Mouse (Mus musculus): ENCODE results near the gene Pitx3. TPM values are rescaled to one million over a fixed set of nuclear protein-coding genes. Genes with fewer than 3 reads are reported as not detected.

Gene Pitx3
- polyA plus RNA-seq (2014; fragmentation: Nextera tagmentation; extraction: Ambion mirVana): 3.6 and 3.9 TPM in 2 replicates

- Histone ChIP-seq H3K4me1 (ENCODE audit: control insufficient read depth, insufficient read depth, low read length) (peaks cover 14% of the 10 kb centered on the region), H3K36me3 (ENCODE audit: control insufficient read depth, insufficient read depth, low read length) (no peaks in the 10 kb centered on the region), H3K27ac (replicated peaks; ENCODE audit: low read depth, low read length) (no peak within 1 kb of the TSS), H3K9me3 (ENCODE audit: control insufficient read depth, low read length) (no peaks in the 10 kb centered on the region), H3K4me2 (ENCODE audit: low read length) (peak within 1 kb of the TSS; percentile 89), H3K9ac (replicated peaks; ENCODE audit: low read length) (peak within 1 kb of the TSS; percentile 23; the same call in 1 of the 2 replicates), H3K4me3 (replicated peaks; ENCODE audit: low read depth, low read length) (peak within 1 kb of the TSS; percentile 44), H3K27me3 (ENCODE audit: control insufficient read depth, insufficient read depth, low read length) (peaks cover 61% of the 10 kb centered on the region)
- no peak for ATAC-seq (ENCODE audit: low FRiP score, low TSS enrichment)
- DNase-seq: peak; percentile 36
- under 1% methylated on average over 47 of the region's 47 CpGs for WGBS
These were observed at the start of gene Pitx3 for GRCm38 (mm10) chr19:46147511-46148371. Pitx3 (minus strand) TSS chr19:46148326.

GRCm38 (mm10) chr19:46187203-46187602 is 39.1 kb upstream of the Pitx3 start:
- no peak overlapping the region for H3K4me2 ChIP-seq (ENCODE audit: low read length)
- no peak overlapping the region for H3K27ac ChIP-seq (replicated peaks; ENCODE audit: low read depth, low read length)
- H3K9ac ChIP-seq (replicated peaks; ENCODE audit: low read length): no peak overlapping the region
- no peaks in the 10 kb centered on the region for H3K9me3 ChIP-seq (ENCODE audit: control insufficient read depth, low read length)
- no peak overlapping the region for H3K4me3 ChIP-seq (replicated peaks; ENCODE audit: low read depth, low read length)
- 91% methylated on average over 2 of the region's 2 CpGs for WGBS
- H3K36me3 ChIP-seq (ENCODE audit: control insufficient read depth, insufficient read depth, low read length): peaks cover 3% of the 10 kb centered on the region
- no peaks in the 10 kb centered on the region for H3K4me1 ChIP-seq (ENCODE audit: control insufficient read depth, insufficient read depth, low read length)
- H3K27me3 ChIP-seq (ENCODE audit: control insufficient read depth, insufficient read depth, low read length): no peaks in the 10 kb centered on the region
- DNase-seq (no peak), ATAC-seq (ENCODE audit: low FRiP score, low TSS enrichment) (no peak)

- no peak overlapping the region for H3K27ac ChIP-seq (replicated peaks; ENCODE audit: low read depth, low read length)
- DNase-seq: no peak
- no peak overlapping the region for H3K4me2 ChIP-seq (ENCODE audit: low read length)
- no peak overlapping the region for H3K9ac ChIP-seq (replicated peaks; ENCODE audit: low read length)
- H3K4me3 ChIP-seq (replicated peaks; ENCODE audit: low read depth, low read length): no peak overlapping the region
- peaks cover 6% of the 10 kb centered on the region for H3K36me3 ChIP-seq (ENCODE audit: control insufficient read depth, insufficient read depth, low read length)
- H3K27me3 ChIP-seq (ENCODE audit: control insufficient read depth, insufficient read depth, low read length): no peaks in the 10 kb centered on the region
- 60% methylated on average over 3 of the region's 3 CpGs for WGBS
- ATAC-seq (ENCODE audit: low FRiP score, low TSS enrichment): no peak
- no peaks in the 10 kb centered on the region for H3K4me1 ChIP-seq (ENCODE audit: control insufficient read depth, insufficient read depth, low read length)
- no peaks in the 10 kb centered on the region for H3K9me3 ChIP-seq (ENCODE audit: control insufficient read depth, low read length)
These were observed 38.5 kb upstream of the Pitx3 start for GRCm38 (mm10) chr19:46186611-46187010.

- H3K4me3 ChIP-seq (replicated peaks; ENCODE audit: low read depth, low read length): no peak overlapping the region
- DNase-seq: no peak
- H3K9ac ChIP-seq (replicated peaks; ENCODE audit: low read length): no peak overlapping the region
- no peak overlapping the region for H3K4me2 ChIP-seq (ENCODE audit: low read length)
- H3K27ac ChIP-seq (replicated peaks; ENCODE audit: low read depth, low read length): no peak overlapping the region
- H3K27me3 ChIP-seq (ENCODE audit: control insufficient read depth, insufficient read depth, low read length): no peaks in the 10 kb centered on the region
- WGBS: 91% methylated on average over 3 of the region's 3 CpGs
- peaks cover 5% of the 10 kb centered on the region; the same call in 1 of the 2 replicates for H3K4me1 ChIP-seq (ENCODE audit: control insufficient read depth, insufficient read depth, low read length)
- peaks cover 6% of the 10 kb centered on the region for H3K36me3 ChIP-seq (ENCODE audit: control insufficient read depth, insufficient read depth, low read length)
- no peak for ATAC-seq (ENCODE audit: low FRiP score, low TSS enrichment)
- H3K9me3 ChIP-seq (ENCODE audit: control insufficient read depth, low read length): no peaks in the 10 kb centered on the region
These were observed 34.1 kb upstream of the Pitx3 start for GRCm38 (mm10) chr19:46182241-46182640.

- ATAC-seq (ENCODE audit: low FRiP score, low TSS enrichment) (no peak), DNase-seq (no peak)
- Histone ChIP-seq H3K36me3 (ENCODE audit: control insufficient read depth, insufficient read depth, low read length) (peaks cover 6% of the 10 kb centered on the region), H3K9me3 (ENCODE audit: control insufficient read depth, low read length) (no peaks in the 10 kb centered on the region), H3K27ac (replicated peaks; ENCODE audit: low read depth, low read length) (no peak overlapping the region), H3K9ac (replicated peaks; ENCODE audit: low read length) (no peak overlapping the region), H3K27me3 (ENCODE audit: control insufficient read depth, insufficient read depth, low read length) (no peaks in the 10 kb centered on the region), H3K4me2 (ENCODE audit: low read length) (no peak overlapping the region), H3K4me3 (replicated peaks; ENCODE audit: low read depth, low read length) (no peak overlapping the region), H3K4me1 (ENCODE audit: control insufficient read depth, insufficient read depth, low read length) (peaks cover 5% of the 10 kb centered on the region; the same call in 1 of the 2 replicates)
- 97% methylated on average over 2 of the region's 2 CpGs for WGBS
These were observed 32.1 kb upstream of the Pitx3 start for GRCm38 (mm10) chr19:46180274-46180673.

- no peak overlapping the region for H3K27ac ChIP-seq (replicated peaks; ENCODE audit: low read depth, low read length)
- no peak overlapping the region for H3K4me2 ChIP-seq (ENCODE audit: low read length)
- WGBS: 58% methylated on average over 5 of the region's 5 CpGs
- no peak for DNase-seq
- ATAC-seq (ENCODE audit: low FRiP score, low TSS enrichment): no peak
- H3K27me3 ChIP-seq (ENCODE audit: control insufficient read depth, insufficient read depth, low read length): no peaks in the 10 kb centered on the region
- no peak overlapping the region for H3K4me3 ChIP-seq (replicated peaks; ENCODE audit: low read depth, low read length)
- peaks cover 5% of the 10 kb centered on the region; the same call in 1 of the 2 replicates for H3K4me1 ChIP-seq (ENCODE audit: control insufficient read depth, insufficient read depth, low read length)
- H3K9ac ChIP-seq (replicated peaks; ENCODE audit: low read length): no peak overlapping the region
- peaks cover 12% of the 10 kb centered on the region for H3K36me3 ChIP-seq (ENCODE audit: control insufficient read depth, insufficient read depth, low read length)
- no peaks in the 10 kb centered on the region for H3K9me3 ChIP-seq (ENCODE audit: control insufficient read depth, low read length)
These were observed 28.9 kb upstream of the Pitx3 start for GRCm38 (mm10) chr19:46177046-46177445.

- no peak for ATAC-seq (ENCODE audit: low FRiP score, low TSS enrichment)
- no peak overlapping the region for H3K9ac ChIP-seq (replicated peaks; ENCODE audit: low read length)
- H3K4me2 ChIP-seq (ENCODE audit: low read length): no peak overlapping the region
- H3K4me3 ChIP-seq (replicated peaks; ENCODE audit: low read depth, low read length): no peak overlapping the region
- DNase-seq: no peak
- H3K4me1 ChIP-seq (ENCODE audit: control insufficient read depth, insufficient read depth, low read length): peaks cover 4% of the 10 kb centered on the region; the same call in 1 of the 2 replicates
- H3K9me3 ChIP-seq (ENCODE audit: control insufficient read depth, low read length): no peaks in the 10 kb centered on the region
- H3K27ac ChIP-seq (replicated peaks; ENCODE audit: low read depth, low read length): no peak overlapping the region
- H3K36me3 ChIP-seq (ENCODE audit: control insufficient read depth, insufficient read depth, low read length): peaks cover 22% of the 10 kb centered on the region
- H3K27me3 ChIP-seq (ENCODE audit: control insufficient read depth, insufficient read depth, low read length): no peaks in the 10 kb centered on the region
These were observed 27.0 kb upstream of the Pitx3 start for GRCm38 (mm10) chr19:46175173-46175572.

- H3K4me2 ChIP-seq (ENCODE audit: low read length): no peak overlapping the region
- H3K9me3 ChIP-seq (ENCODE audit: control insufficient read depth, low read length): no peaks in the 10 kb centered on the region
- H3K4me3 ChIP-seq (replicated peaks; ENCODE audit: low read depth, low read length): no peak overlapping the region
- ATAC-seq (ENCODE audit: low FRiP score, low TSS enrichment) (no peak), DNase-seq (no peak)
- H3K4me1 ChIP-seq (ENCODE audit: control insufficient read depth, insufficient read depth, low read length): no peaks in the 10 kb centered on the region
- no peak overlapping the region for H3K9ac ChIP-seq (replicated peaks; ENCODE audit: low read length)
- H3K36me3 ChIP-seq (ENCODE audit: control insufficient read depth, insufficient read depth, low read length): peaks cover 22% of the 10 kb centered on the region
- WGBS: 90% methylated on average over 5 of the region's 5 CpGs
- H3K27ac ChIP-seq (replicated peaks; ENCODE audit: low read depth, low read length): no peak overlapping the region
- H3K27me3 ChIP-seq (ENCODE audit: control insufficient read depth, insufficient read depth, low read length): no peaks in the 10 kb centered on the region
These were observed 24.4 kb upstream of the Pitx3 start for GRCm38 (mm10) chr19:46172541-46172940.

GRCm38 (mm10) chr19:46169913-46170312 is 21.8 kb upstream of the Pitx3 start:
- H3K4me2 ChIP-seq (ENCODE audit: low read length): no peak overlapping the region
- H3K9ac ChIP-seq (replicated peaks; ENCODE audit: low read length): no peak overlapping the region
- H3K27me3 ChIP-seq (ENCODE audit: control insufficient read depth, insufficient read depth, low read length): no peaks in the 10 kb centered on the region
- no peak overlapping the region for H3K27ac ChIP-seq (replicated peaks; ENCODE audit: low read depth, low read length)
- H3K4me3 ChIP-seq (replicated peaks; ENCODE audit: low read depth, low read length): no peak overlapping the region
- H3K4me1 ChIP-seq (ENCODE audit: control insufficient read depth, insufficient read depth, low read length): no peaks in the 10 kb centered on the region
- WGBS: 49% methylated on average over 1 of the region's 1 CpGs
- ATAC-seq (ENCODE audit: low FRiP score, low TSS enrichment) (no peak), DNase-seq (peak; percentile 12)
- H3K36me3 ChIP-seq (ENCODE audit: control insufficient read depth, insufficient read depth, low read length): peaks cover 40% of the 10 kb centered on the region
- no peaks in the 10 kb centered on the region for H3K9me3 ChIP-seq (ENCODE audit: control insufficient read depth, low read length)

Data from midbrain, embryonic 14.5 days (tissue).